Mouse (Mus musculus) stomach, embryonic 15.5 days (tissue): ENCODE data around the gene Iqcf3. TPM values are rescaled to one million over a fixed set of nuclear protein-coding genes. Genes with fewer than 3 reads are reported as not detected.
A peak's percentile ranks its signal among the peaks of the same experiment; 100 is the strongest.
"Not testable (repeated sequence)": the region's sequence is repeated elsewhere in the genome, so short reads cannot be mapped to it uniquely, and the experiment has no call there.

Experiments used
- ATAC-seq: fragments of 200-750 bp; cut with Nextera tagmentation; 2 replicates; pipeline ENCODE4 v1.8.0; 2017; ENCODE audit warnings: low read depth, moderate number of reproducible peaks, moderate TSS enrichment; ENCODE audit not compliant: insufficient read depth, low FRiP score
- H3K27ac ChIP-seq: fragments of 300-500 bp; sonication (generic); 2 replicates; pipeline ENCODE4 v1.5.1; 2015; ENCODE audit warnings: mild to moderate bottlenecking, inconsistent platforms
- H3K27me3 ChIP-seq: fragments of 300-500 bp; sonication (generic); replicated peaks from 2 replicates; pipeline ENCODE4 v1.6.1; 2015; ENCODE audit warnings: inconsistent platforms
- H3K36me3 ChIP-seq: fragments of 300-500 bp; sonication (generic); 2 replicates; pipeline ENCODE4 v1.6.1; 2015; ENCODE audit warnings: inconsistent platforms
- H3K4me1 ChIP-seq: fragments of 300-500 bp; sonication (generic); 2 replicates; pipeline ENCODE4 v1.6.1; 2015; ENCODE audit warnings: inconsistent platforms
- H3K4me2 ChIP-seq: fragments of 300-500 bp; sonication (generic); 2 replicates; pipeline ENCODE4 v1.6.1; 2015; ENCODE audit warnings: mild to moderate bottlenecking, inconsistent platforms
- H3K4me3 ChIP-seq: fragments of 300-500 bp; sonication (generic); replicated peaks from 2 replicates; pipeline ENCODE4 v1.5.1; 2015; ENCODE audit warnings: inconsistent platforms
- H3K9ac ChIP-seq: fragments of 300-500 bp; sonication (generic); 2 replicates; pipeline ENCODE4 v1.6.1; 2015; ENCODE audit warnings: inconsistent platforms
- H3K9me3 ChIP-seq: fragments of 300-500 bp; sonication (generic); 2 replicates; pipeline ENCODE4 v1.6.1; 2016; ENCODE audit warnings: inconsistent platforms
- WGBS: fragments of 180-500 bp; shearing (Covaris S2); methylation state at CpG from one replicate; pipeline ENCODE4 v1.1.7; 2015; 5-methylcytosine and 5-hydroxymethylcytosine counted together
- polyA plus RNA-seq: library from polyadenylated mRNA; unstranded; fragments of >200 nt; fragmentation: Nextera tagmentation; extraction: Ambion mirVana; gene quantifications from 2 replicates; pipeline ENCODE4 v1.2.1, GENCODE M21; 2015

Gene Iqcf3
- polyA plus RNA-seq, 1 experiment from 2014 or later = not detected

DNA sequence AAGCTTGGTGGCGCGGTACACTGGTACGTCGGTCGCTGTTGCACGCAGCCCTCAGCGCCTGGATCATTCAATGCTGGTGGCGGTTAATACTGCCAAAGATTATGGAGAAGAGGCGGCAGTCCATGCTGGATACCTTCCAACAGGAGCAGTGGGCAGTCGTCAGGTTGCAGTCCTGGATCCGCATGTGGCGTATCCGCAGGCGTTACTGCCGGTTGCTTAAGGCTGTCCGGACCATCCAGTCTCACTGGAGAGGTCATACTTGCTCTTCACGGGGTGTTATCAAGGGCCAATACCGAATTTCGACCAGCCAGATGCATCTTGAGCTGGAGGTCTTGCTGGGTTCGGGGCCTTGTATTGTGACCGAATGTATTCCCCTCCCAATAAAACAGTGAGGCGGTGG is 59.6 kb downstream of the Iqcf3 start:
- Histone ChIP-seq H3K27me3 (no peaks in the 10 kb centered on the region), H3K4me3 (no peak overlapping the region), H3K4me2 (no peak overlapping the region), H3K4me1 (no peaks in the 10 kb centered on the region), H3K9ac (no peak overlapping the region), H3K27ac (no peak overlapping the region), H3K36me3 (no peaks in the 10 kb centered on the region), H3K9me3 (no peaks in the 10 kb centered on the region)
- ATAC-seq = no peak
- 84% methylated on average over 22 of the region's 22 CpGs for WGBS

GRCm38 (mm10) chr9:106499667-106500066 is 61.8 kb downstream of the Iqcf3 start, which contains the start of gene Iqcf1:
Gene Iqcf1 (plus strand): TSS chr9:106499967.
- H3K4me3 ChIP-seq = no peak within 1 kb of the TSS
- WGBS = 91% methylated on average over 6 of the region's 6 CpGs
- H3K9me3 ChIP-seq = no peaks in the 10 kb centered on the region
- no peak for ATAC-seq
- no peak within 1 kb of the TSS for H3K27ac ChIP-seq
- H3K9ac ChIP-seq = no peak within 1 kb of the TSS
- no peak within 1 kb of the TSS for H3K4me2 ChIP-seq
- H3K4me1 ChIP-seq = no peaks in the 10 kb centered on the region
- no peaks in the 10 kb centered on the region for H3K27me3 ChIP-seq
- H3K36me3 ChIP-seq = no peaks in the 10 kb centered on the region

GRCm38 (mm10) chr9:106487602-106488001 is 73.8 kb downstream of the Iqcf3 start:
- not testable (repeated sequence) for H3K4me1 ChIP-seq, H3K27me3 ChIP-seq, ATAC-seq, H3K9me3 ChIP-seq, H3K4me3 ChIP-seq, H3K27ac ChIP-seq, H3K4me2 ChIP-seq, H3K9ac ChIP-seq
- peaks cover 19% of the 10 kb centered on the region for H3K36me3 ChIP-seq
- 81% methylated on average over 6 of the region's 6 CpGs for whole genome bisulfite sequencing

- Histone ChIP-seq H3K4me1 (no peaks in the 10 kb centered on the region), H3K4me3 (no peak overlapping the region), H3K4me2 (no peak overlapping the region), H3K27ac (no peak overlapping the region), H3K36me3 (peaks cover 28% of the 10 kb centered on the region), H3K27me3 (no peaks in the 10 kb centered on the region), H3K9ac (no peak overlapping the region), H3K9me3 (no peaks in the 10 kb centered on the region)
- WGBS = 74% methylated on average over 10 of the region's 10 CpGs
- no peak for ATAC-seq
Observed at GRCm38 (mm10) chr9:106485076-106485475, 76.4 kb downstream of the Iqcf3 start.

DNA sequence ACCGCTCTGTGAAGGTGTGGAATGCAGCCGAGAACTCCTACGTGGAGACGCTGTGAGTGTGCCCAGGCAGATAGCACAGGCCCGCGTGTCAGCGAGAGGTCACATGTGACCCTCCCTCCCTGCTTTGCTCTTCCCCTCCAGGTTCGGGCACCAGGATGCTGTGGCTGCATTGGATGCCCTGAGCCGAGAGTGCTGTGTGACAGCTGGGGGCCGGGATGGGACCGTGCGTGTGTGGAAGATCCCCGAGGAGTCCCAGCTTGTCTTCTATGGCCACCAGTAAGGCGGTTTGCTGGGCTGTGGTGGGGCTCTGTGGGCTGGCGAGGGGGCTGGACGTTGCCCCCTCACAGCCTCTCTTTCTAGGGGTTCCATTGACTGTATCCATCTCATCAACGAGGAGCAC is 77.8 kb downstream of the Iqcf3 start:
- no peaks in the 10 kb centered on the region for H3K9me3 ChIP-seq
- H3K27ac ChIP-seq = no peak overlapping the region
- H3K4me2 ChIP-seq = no peak overlapping the region
- WGBS = 89% methylated on average over 17 of the region's 17 CpGs
- H3K9ac ChIP-seq = no peak overlapping the region
- ATAC-seq = no peak
- 0 out of 2 replicates have a peak, but pooled peaks cover 3% of the 10 kb centered on the region for H3K4me1 ChIP-seq
- no peak overlapping the region for H3K4me3 ChIP-seq
- H3K36me3 ChIP-seq = peaks cover 28% of the 10 kb centered on the region
- H3K27me3 ChIP-seq = no peaks in the 10 kb centered on the region

GRCm38 (mm10) chr9:106483136-106483535 is 78.3 kb downstream of the Iqcf3 start:
- Histone ChIP-seq H3K4me2 (no peak overlapping the region), H3K36me3 (peaks cover 28% of the 10 kb centered on the region), H3K4me1 (peaks cover 6% of the 10 kb centered on the region), H3K4me3 (no peak overlapping the region), H3K9me3 (no peaks in the 10 kb centered on the region), H3K27ac (no peak overlapping the region), H3K9ac (no peak overlapping the region), H3K27me3 (no peaks in the 10 kb centered on the region)
- WGBS = 95% methylated on average over 10 of the region's 10 CpGs
- no peak for ATAC-seq

DNA sequence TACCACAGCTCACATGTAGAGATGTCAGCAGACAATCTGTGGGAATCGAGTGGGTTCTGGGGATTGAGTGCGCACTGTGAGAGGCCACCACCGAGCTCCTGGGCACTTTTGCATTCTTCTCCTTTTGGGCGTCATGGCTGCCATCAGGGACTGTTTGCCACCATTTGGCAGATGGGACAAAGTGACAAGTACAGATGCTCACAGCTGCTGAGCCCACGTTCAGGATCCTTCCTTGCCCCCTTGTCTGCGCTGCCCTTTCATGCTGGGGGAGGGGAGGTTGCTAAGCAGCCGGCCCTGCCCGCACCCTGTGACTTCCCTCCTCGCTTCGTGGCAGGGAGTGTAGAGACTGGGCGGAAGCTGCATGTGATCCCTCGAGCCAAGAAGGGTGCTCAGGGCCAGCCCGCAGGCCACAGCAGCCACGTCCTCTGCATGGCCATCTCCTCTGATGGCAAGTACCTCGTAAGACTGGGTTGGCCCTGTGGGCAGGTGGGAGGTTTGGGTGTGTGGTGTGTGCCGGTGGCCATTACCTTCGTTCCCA is 78.8 kb downstream of the Iqcf3 start:
- peaks cover 28% of the 10 kb centered on the region for H3K36me3 ChIP-seq
- H3K4me3 ChIP-seq = no peak overlapping the region
- ATAC-seq = no peak
- 83% methylated on average over 17 of the region's 17 CpGs for WGBS
- no peak overlapping the region for H3K9ac ChIP-seq
- no peak overlapping the region for H3K4me2 ChIP-seq
- no peak overlapping the region for H3K27ac ChIP-seq
- H3K27me3 ChIP-seq = no peaks in the 10 kb centered on the region
- H3K4me1 ChIP-seq = peaks cover 11% of the 10 kb centered on the region
- no peaks in the 10 kb centered on the region for H3K9me3 ChIP-seq

DNA sequence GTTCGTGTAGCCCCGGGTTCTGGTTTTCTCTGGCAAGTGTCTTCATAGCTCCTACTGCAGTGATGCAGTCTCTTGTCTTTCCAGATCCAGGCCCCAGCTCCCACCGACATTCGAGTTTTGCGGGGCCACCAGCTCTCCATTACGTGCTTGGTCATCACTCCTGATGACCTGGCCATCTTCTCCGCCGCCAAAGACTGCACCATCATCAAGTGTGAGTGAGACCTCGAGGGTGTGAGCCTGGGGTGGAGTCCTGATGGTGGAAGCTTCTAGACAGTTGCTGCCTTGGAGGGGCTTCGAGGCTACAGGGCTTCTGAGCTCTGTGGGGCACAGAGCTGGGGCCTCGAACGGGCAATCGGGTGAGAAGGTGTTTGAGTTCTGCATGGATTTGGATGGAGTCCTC is 79.8 kb downstream of the Iqcf3 start:
- no peak overlapping the region for H3K9ac ChIP-seq
- H3K4me3 ChIP-seq = no peak overlapping the region
- no peaks in the 10 kb centered on the region for H3K9me3 ChIP-seq
- no peak overlapping the region for H3K4me2 ChIP-seq
- WGBS = 89% methylated on average over 13 of the region's 13 CpGs
- H3K27me3 ChIP-seq = no peaks in the 10 kb centered on the region
- no peak for ATAC-seq
- H3K36me3 ChIP-seq = peaks cover 28% of the 10 kb centered on the region
- H3K4me1 ChIP-seq = peaks cover 12% of the 10 kb centered on the region
- H3K27ac ChIP-seq = no peak overlapping the region

DNA sequence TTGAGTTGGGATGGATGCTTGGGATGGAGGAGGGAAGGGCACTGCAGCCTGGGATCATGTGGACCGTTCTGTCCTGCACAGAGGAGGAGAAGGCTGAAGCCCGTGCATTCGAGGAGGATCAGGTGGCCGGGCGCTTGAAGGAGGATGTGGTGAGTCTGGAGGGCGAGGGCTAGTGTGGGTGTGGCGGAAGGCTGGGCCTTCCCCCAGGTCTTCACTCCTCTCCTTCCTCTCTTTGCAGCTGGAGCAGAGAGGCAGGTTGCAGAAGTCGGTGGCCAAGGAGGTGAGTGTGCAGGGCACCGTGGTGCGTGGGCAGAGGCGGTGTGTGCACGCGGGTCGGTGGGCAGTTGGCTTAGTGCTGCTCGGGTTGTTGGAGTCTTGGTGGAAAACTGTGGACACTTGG is 80.4 kb downstream of the Iqcf3 start:
- no peak overlapping the region for H3K9ac ChIP-seq
- peaks cover 18% of the 10 kb centered on the region for H3K4me1 ChIP-seq
- no peaks in the 10 kb centered on the region for H3K9me3 ChIP-seq
- no peak overlapping the region for H3K4me2 ChIP-seq
- WGBS = 86% methylated on average over 15 of the region's 15 CpGs
- H3K36me3 ChIP-seq = peaks cover 28% of the 10 kb centered on the region
- no peak for ATAC-seq
- H3K4me3 ChIP-seq = no peak overlapping the region
- no peaks in the 10 kb centered on the region for H3K27me3 ChIP-seq
- H3K27ac ChIP-seq = no peak overlapping the region

DNA sequence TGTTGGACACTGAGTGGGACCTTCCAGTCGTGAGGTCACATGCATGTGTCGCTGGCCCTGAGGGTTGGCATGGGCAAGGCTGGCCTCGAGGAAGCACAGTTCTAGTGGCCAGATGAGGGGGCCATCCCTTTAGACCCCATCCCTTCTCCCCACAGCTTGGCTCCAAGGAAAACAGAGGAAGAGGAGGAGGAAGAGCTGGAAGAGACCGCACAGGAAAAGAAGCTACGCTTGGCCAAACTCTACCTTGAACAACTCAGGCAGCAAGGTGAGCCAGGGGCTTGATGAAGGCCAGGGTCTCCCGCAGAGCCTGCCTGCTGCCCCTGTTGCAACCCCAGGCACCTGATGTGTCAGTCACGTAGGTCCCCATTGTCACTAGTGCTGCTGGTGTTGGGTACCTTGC is 80.9 kb downstream of the Iqcf3 start:
- no peaks in the 10 kb centered on the region for H3K9me3 ChIP-seq
- no peak for ATAC-seq
- H3K27me3 ChIP-seq = no peaks in the 10 kb centered on the region
- peaks cover 22% of the 10 kb centered on the region for H3K4me1 ChIP-seq
- H3K4me2 ChIP-seq = no peak overlapping the region
- H3K4me3 ChIP-seq = no peak overlapping the region
- no peak overlapping the region for H3K27ac ChIP-seq
- no peak overlapping the region for H3K9ac ChIP-seq
- 79% methylated on average over 7 of the region's 7 CpGs for WGBS
- peaks cover 28% of the 10 kb centered on the region for H3K36me3 ChIP-seq

DNA sequence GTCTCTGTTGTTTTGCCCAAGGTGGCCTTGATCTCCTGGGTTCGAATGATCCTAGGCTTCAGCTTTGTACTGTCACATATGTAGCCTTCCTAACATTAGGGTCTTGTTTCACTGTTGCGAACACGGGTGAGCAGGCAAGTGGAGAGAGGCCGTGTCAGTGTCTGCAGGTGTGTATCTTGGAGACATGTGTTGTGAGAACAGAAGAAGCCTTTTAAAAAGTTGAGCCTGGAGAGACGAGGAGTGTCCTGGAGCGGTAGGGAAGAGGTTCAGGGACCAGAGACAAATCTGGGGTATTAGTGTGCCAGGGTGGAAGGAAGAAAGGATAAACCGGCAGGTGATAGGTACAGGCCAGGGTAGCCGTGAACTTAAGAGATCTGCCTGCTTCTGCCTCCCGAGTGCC is 83.3 kb downstream of the Iqcf3 start:
- Histone ChIP-seq H3K4me2 (peak overlapping the region; percentile 95), H3K9ac (0 out of 2 replicates have a peak overlapping the region, but pooled peaks have one; percentile 41), H3K9me3 (no peaks in the 10 kb centered on the region), H3K4me3 (peak overlapping the region; percentile 85), H3K36me3 (peaks cover 11% of the 10 kb centered on the region), H3K27me3 (no peaks in the 10 kb centered on the region), H3K4me1 (peaks cover 46% of the 10 kb centered on the region), H3K27ac (no peak overlapping the region)
- 78% methylated on average over 9 of the region's 9 CpGs for WGBS
- no peak for ATAC-seq

DNA sequence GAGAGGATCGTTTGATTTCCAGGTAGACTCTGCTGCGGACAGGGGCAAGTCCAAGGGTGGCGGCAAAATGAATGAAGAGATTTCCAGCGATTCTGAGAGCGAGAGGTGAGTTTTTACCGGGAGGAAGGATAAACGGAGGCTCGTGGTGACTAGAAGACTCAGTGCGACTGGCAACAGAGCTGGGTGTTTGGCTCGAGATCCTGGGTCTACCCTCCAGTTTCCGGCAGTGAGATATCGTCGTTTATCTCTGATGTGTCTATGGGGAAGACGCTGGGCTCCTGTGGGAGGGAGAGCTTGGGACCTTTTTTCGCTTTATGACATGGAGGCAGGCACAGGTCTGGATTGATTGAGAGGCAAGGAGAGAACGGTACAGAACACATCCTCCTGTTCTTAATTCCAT is 83.8 kb downstream of the Iqcf3 start:
- H3K9ac ChIP-seq = peak overlapping the region; percentile 41
- no peaks in the 10 kb centered on the region for H3K27me3 ChIP-seq
- peak overlapping the region; percentile 95 for H3K4me2 ChIP-seq
- H3K4me3 ChIP-seq = peak overlapping the region; percentile 85
- 3% methylated on average over 16 of the region's 16 CpGs for WGBS
- ATAC-seq = no peak
- H3K36me3 ChIP-seq = peaks cover 9% of the 10 kb centered on the region
- peaks cover 46% of the 10 kb centered on the region for H3K4me1 ChIP-seq
- no peaks in the 10 kb centered on the region for H3K9me3 ChIP-seq
- H3K27ac ChIP-seq = no peak overlapping the region

- peak within 1 kb of the TSS; percentile 83 for H3K27ac ChIP-seq
- peaks cover 46% of the 10 kb centered on the region for H3K4me1 ChIP-seq
- peak within 1 kb of the TSS; percentile 85 for H3K4me3 ChIP-seq
- H3K27me3 ChIP-seq = no peaks in the 10 kb centered on the region
- peak within 1 kb of the TSS; percentile 41 for H3K9ac ChIP-seq
- no peaks in the 10 kb centered on the region for H3K9me3 ChIP-seq
- H3K36me3 ChIP-seq = peaks cover 9% of the 10 kb centered on the region
- H3K4me2 ChIP-seq = peak within 1 kb of the TSS; percentile 95
- peak; percentile 98 for ATAC-seq
- 1% methylated on average over 41 of the region's 41 CpGs for WGBS
Observed at GRCm38 (mm10) chr9:106476924-106477484, 84.4 kb downstream of the Iqcf3 start, which contains the start of gene Parp3. Gene Parp3 (minus strand): TSS chr9:106476949.
